Mouse (Mus musculus): ENCODE measurements around the gene Isoc2b. TPM values are rescaled to one million over a fixed set of nuclear protein-coding genes. Genes with fewer than 3 reads are reported as not detected.
A peak's percentile ranks its signal among the peaks of the same experiment; 100 is the strongest.

The Isoc2b gene
- polyA plus RNA-seq, 1 experiment from 2014 or later = 2.9 TPM

- Histone ChIP-seq H3K9me3 (ENCODE audit: control insufficient read depth, low read length) (no peaks in the 10 kb centered on the region), H3K36me3 (ENCODE audit: control insufficient read depth, insufficient read depth, low read length) (no peaks in the 10 kb centered on the region)
- WGBS = 65% methylated on average over 9 of the region's 9 CpGs
These were observed 20.7 kb downstream of the Isoc2b start for GRCm38 (mm10) chr7:4849372-4849771.

GRCm38 (mm10) chr7:4844917-4845309 is 25.1 kb downstream of the Isoc2b start:
- no peaks in the 10 kb centered on the region for H3K36me3 ChIP-seq (ENCODE audit: control insufficient read depth, insufficient read depth, low read length)
- ATAC-seq (ENCODE audit: low FRiP score) = peak; percentile 77
- H3K4me2 ChIP-seq (replicated peaks; ENCODE audit: low read depth, low read length) = peak overlapping the region; percentile 90
- under 1% methylated on average over 13 of the region's 13 CpGs for WGBS
- H3K4me1 ChIP-seq (replicated peaks; ENCODE audit: control insufficient read depth, insufficient read depth, low read length) = peaks cover 3% of the 10 kb centered on the region
- peak overlapping the region; percentile 58 for H3K4me3 ChIP-seq (ENCODE audit: low read depth, low read length)
- H3K27ac ChIP-seq (ENCODE audit: low read depth, low read length) = peak overlapping the region; percentile 71
- H3K27me3 ChIP-seq (ENCODE audit: control insufficient read depth, insufficient read depth, low read length) = peaks cover 10% of the 10 kb centered on the region
- DNase-seq (ENCODE audit: low spot score) = peak; percentile 90
- H3K9ac ChIP-seq (ENCODE audit: low read depth, low read length) = peak overlapping the region; percentile 46; the same call in 1 of the 2 replicates
- H3K9me3 ChIP-seq (ENCODE audit: control insufficient read depth, low read length) = no peaks in the 10 kb centered on the region

More at GRCm38 (mm10) chr7:4849372-4849771, 20.7 kb downstream of the Isoc2b start:
- Histone ChIP-seq H3K27me3 (ENCODE audit: control insufficient read depth, insufficient read depth, low read length) (no peaks in the 10 kb centered on the region; the same call in 1 of the 2 replicates), H3K27ac (ENCODE audit: low read depth, low read length) (no peak overlapping the region), H3K4me2 (replicated peaks; ENCODE audit: low read depth, low read length) (no peak overlapping the region), H3K9ac (ENCODE audit: low read depth, low read length) (no peak overlapping the region), H3K4me3 (ENCODE audit: low read depth, low read length) (no peak overlapping the region), H3K4me1 (replicated peaks; ENCODE audit: control insufficient read depth, insufficient read depth, low read length) (no peaks in the 10 kb centered on the region)
- ATAC-seq (ENCODE audit: low FRiP score) (no peak), DNase-seq (ENCODE audit: low spot score) (no peak)

GRCm38 (mm10) chr7:4844245-4844916 is 25.7 kb downstream of the Isoc2b start, which contains the start of gene Shisa7:
Gene Shisa7 (minus strand): TSS chr7:4844696.
- under 1% methylated on average over 35 of the region's 41 CpGs for WGBS
- H3K9me3 ChIP-seq (ENCODE audit: control insufficient read depth, low read length) = no peaks in the 10 kb centered on the region
- peak within 1 kb of the TSS; percentile 71 for H3K27ac ChIP-seq (ENCODE audit: low read depth, low read length)
- peak within 1 kb of the TSS; percentile 46 for H3K9ac ChIP-seq (ENCODE audit: low read depth, low read length)
- H3K4me2 ChIP-seq (replicated peaks; ENCODE audit: low read depth, low read length) = peak within 1 kb of the TSS; percentile 90
- H3K27me3 ChIP-seq (ENCODE audit: control insufficient read depth, insufficient read depth, low read length) = peaks cover 10% of the 10 kb centered on the region
- peak; percentile 75 for ATAC-seq (ENCODE audit: low FRiP score)
- peaks cover 3% of the 10 kb centered on the region for H3K4me1 ChIP-seq (replicated peaks; ENCODE audit: control insufficient read depth, insufficient read depth, low read length)
- H3K4me3 ChIP-seq (ENCODE audit: low read depth, low read length) = peak within 1 kb of the TSS; percentile 58
- H3K36me3 ChIP-seq (ENCODE audit: control insufficient read depth, insufficient read depth, low read length) = no peaks in the 10 kb centered on the region
- no peak for DNase-seq (ENCODE audit: low spot score)

- peaks cover 3% of the 10 kb centered on the region for H3K4me1 ChIP-seq (replicated peaks; ENCODE audit: control insufficient read depth, insufficient read depth, low read length)
- under 1% methylated on average over 34 of the region's 34 CpGs for WGBS
- H3K9me3 ChIP-seq (ENCODE audit: control insufficient read depth, low read length) = no peaks in the 10 kb centered on the region
- ATAC-seq (ENCODE audit: low FRiP score) = peak; percentile 63
- H3K27me3 ChIP-seq (ENCODE audit: control insufficient read depth, insufficient read depth, low read length) = peaks cover 10% of the 10 kb centered on the region
- H3K9ac ChIP-seq (ENCODE audit: low read depth, low read length) = peak overlapping the region; percentile 46; the same call in 1 of the 2 replicates
- no peaks in the 10 kb centered on the region for H3K36me3 ChIP-seq (ENCODE audit: control insufficient read depth, insufficient read depth, low read length)
- H3K27ac ChIP-seq (ENCODE audit: low read depth, low read length) = peak overlapping the region; percentile 51; the same call in 1 of the 2 replicates
- H3K4me3 ChIP-seq (ENCODE audit: low read depth, low read length) = peak overlapping the region; percentile 58
- peak overlapping the region; percentile 90 for H3K4me2 ChIP-seq (replicated peaks; ENCODE audit: low read depth, low read length)
- DNase-seq (ENCODE audit: low spot score) = peak; percentile 84
These were observed 26.3 kb downstream of the Isoc2b start for GRCm38 (mm10) chr7:4843604-4844244.

GRCm38 (mm10) chr7:4842634-4843131 is 27.4 kb downstream of the Isoc2b start:
- H3K36me3 ChIP-seq (ENCODE audit: control insufficient read depth, insufficient read depth, low read length) = no peaks in the 10 kb centered on the region
- peak overlapping the region; percentile 36; the same call in 1 of the 2 replicates for H3K27ac ChIP-seq (ENCODE audit: low read depth, low read length)
- H3K9me3 ChIP-seq (ENCODE audit: control insufficient read depth, low read length) = no peaks in the 10 kb centered on the region
- peak overlapping the region; percentile 58 for H3K4me3 ChIP-seq (ENCODE audit: low read depth, low read length)
- peaks cover 12% of the 10 kb centered on the region for H3K27me3 ChIP-seq (ENCODE audit: control insufficient read depth, insufficient read depth, low read length)
- ATAC-seq (ENCODE audit: low FRiP score) = peak; percentile 56
- peaks cover 3% of the 10 kb centered on the region for H3K4me1 ChIP-seq (replicated peaks; ENCODE audit: control insufficient read depth, insufficient read depth, low read length)
- DNase-seq (ENCODE audit: low spot score) = peak; percentile 57
- peak overlapping the region; percentile 90 for H3K4me2 ChIP-seq (replicated peaks; ENCODE audit: low read depth, low read length)
- 0 out of 2 replicates have a peak overlapping the region, but pooled peaks have one; percentile 37 for H3K9ac ChIP-seq (ENCODE audit: low read depth, low read length)
- 2% methylated on average over 16 of the region's 16 CpGs for WGBS

- H3K4me2 ChIP-seq (replicated peaks; ENCODE audit: low read depth, low read length) = no peak overlapping the region
- no peak overlapping the region for H3K4me3 ChIP-seq (ENCODE audit: low read depth, low read length)
- H3K36me3 ChIP-seq (ENCODE audit: control insufficient read depth, insufficient read depth, low read length) = no peaks in the 10 kb centered on the region
- peak; percentile 0; the same call in 1 of the 2 replicates for ATAC-seq (ENCODE audit: low FRiP score)
- H3K9ac ChIP-seq (ENCODE audit: low read depth, low read length) = 0 out of 2 replicates have a peak overlapping the region, but pooled peaks have one; percentile 15
- H3K27ac ChIP-seq (ENCODE audit: low read depth, low read length) = peak overlapping the region; percentile 36; the same call in 1 of the 2 replicates
- peaks cover 12% of the 10 kb centered on the region for H3K27me3 ChIP-seq (ENCODE audit: control insufficient read depth, insufficient read depth, low read length)
- H3K4me1 ChIP-seq (replicated peaks; ENCODE audit: control insufficient read depth, insufficient read depth, low read length) = peaks cover 3% of the 10 kb centered on the region
- WGBS = 43% methylated on average over 5 of the region's 5 CpGs
- peak; percentile 19 for DNase-seq (ENCODE audit: low spot score)
- H3K9me3 ChIP-seq (ENCODE audit: control insufficient read depth, low read length) = no peaks in the 10 kb centered on the region
These were observed 28.0 kb downstream of the Isoc2b start for GRCm38 (mm10) chr7:4842077-4842476.

- Histone ChIP-seq H3K36me3 (ENCODE audit: control insufficient read depth, insufficient read depth, low read length) (no peaks in the 10 kb centered on the region), H3K27ac (ENCODE audit: low read depth, low read length) (no peak overlapping the region), H3K4me3 (ENCODE audit: low read depth, low read length) (no peak overlapping the region), H3K9ac (ENCODE audit: low read depth, low read length) (no peak overlapping the region), H3K4me1 (replicated peaks; ENCODE audit: control insufficient read depth, insufficient read depth, low read length) (no peaks in the 10 kb centered on the region; the same call in none of the 2 replicates), H3K9me3 (ENCODE audit: control insufficient read depth, low read length) (no peaks in the 10 kb centered on the region), H3K4me2 (replicated peaks; ENCODE audit: low read depth, low read length) (no peak overlapping the region), H3K27me3 (ENCODE audit: control insufficient read depth, insufficient read depth, low read length) (peaks cover 21% of the 10 kb centered on the region)
- WGBS = 13% methylated on average over 1 of the region's 1 CpGs
- ATAC-seq (ENCODE audit: low FRiP score) = no peak
- no peak for DNase-seq (ENCODE audit: low spot score)
These were observed 32.4 kb downstream of the Isoc2b start for GRCm38 (mm10) chr7:4837639-4838038.

GRCm38 (mm10) chr7:4836351-4836792 is 33.7 kb downstream of the Isoc2b start:
- Histone ChIP-seq H3K4me3 (ENCODE audit: low read depth, low read length) (peak overlapping the region; percentile 55), H3K4me2 (replicated peaks; ENCODE audit: low read depth, low read length) (peak overlapping the region; percentile 96), H3K9ac (ENCODE audit: low read depth, low read length) (peak overlapping the region; percentile 73), H3K4me1 (replicated peaks; ENCODE audit: control insufficient read depth, insufficient read depth, low read length) (no peaks in the 10 kb centered on the region; the same call in 1 of the 2 replicates), H3K36me3 (ENCODE audit: control insufficient read depth, insufficient read depth, low read length) (no peaks in the 10 kb centered on the region), H3K27me3 (ENCODE audit: control insufficient read depth, insufficient read depth, low read length) (peaks cover 17% of the 10 kb centered on the region), H3K27ac (ENCODE audit: low read depth, low read length) (peak overlapping the region; percentile 67; the same call in 1 of the 2 replicates), H3K9me3 (ENCODE audit: control insufficient read depth, low read length) (no peaks in the 10 kb centered on the region)
- WGBS = 0% methylated on average over 40 of the region's 51 CpGs
- peak; percentile 79 for DNase-seq (ENCODE audit: low spot score)
- ATAC-seq (ENCODE audit: low FRiP score) = peak; percentile 92
